Mouse (Mus musculus) embryonic fibroblast, embryonic 13.5 days (primary cell): ENCODE results near the gene Slc38a7.

Experiments
- CTCF ChIP-seq: IDR thresholded peaks from 2 replicates; pipeline ENCODE4 v1.5.1; 2011; ENCODE audit warnings: mild to moderate bottlenecking, control low read depth, low read length, moderate library complexity, borderline replicate concordance; ENCODE audit not compliant: insufficient read depth
- POLR2A ChIP-seq: IDR thresholded peaks from 2 replicates; pipeline ENCODE4 v1.6.1; 2011; ENCODE audit warnings: low read depth, mild to moderate bottlenecking, control low read depth, low read length, moderate library complexity

GRCm38 (mm10) chr8:95810184-95810591, 43.2 kb downstream of the Slc38a7 start:
- no peak for TF ChIP-seq POLR2A
- no peak for TF ChIP-seq CTCF
